ENCODE assay signal across 8 mouse cellular contexts in the genomic region with DNA sequence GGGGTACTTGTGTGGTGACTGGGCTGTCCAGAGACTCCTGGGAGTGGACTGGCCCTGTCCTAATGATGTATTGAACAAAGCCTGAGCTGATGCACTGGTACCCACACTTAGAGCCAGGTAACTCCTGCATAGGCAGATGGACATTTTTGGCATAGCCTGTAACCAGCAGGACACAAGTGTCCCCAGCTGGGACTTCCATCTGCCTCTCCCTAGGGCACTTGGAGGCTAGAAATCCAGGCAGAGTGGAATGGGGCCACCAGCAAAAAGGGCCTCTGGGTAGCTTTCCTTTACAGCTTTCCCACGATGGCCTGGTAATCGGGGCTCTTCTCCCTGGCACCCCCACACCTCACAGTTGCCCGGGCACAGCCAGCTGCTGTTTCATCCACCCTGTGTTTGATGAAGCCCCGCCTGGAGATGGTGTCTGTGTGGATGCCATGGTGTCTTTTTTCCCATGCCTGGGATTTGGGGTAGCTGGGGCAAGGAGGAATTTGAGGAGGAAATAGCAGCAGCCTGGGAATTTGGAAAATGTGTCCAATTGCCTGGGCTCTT. TPM values are rescaled to one million over a fixed set of nuclear protein-coding genes. Genes with fewer than 3 reads are reported as not detected.
DNase-seq lines count a peak whose midpoint lies in the region; ATAC-seq and TF ChIP-seq lines count a peak whose summit lies in the region.

No protein-coding gene starts in this region.

- peak overlapping the region; percentile 67; the same call in 1 of the 2 replicates for H3K27ac ChIP-seq in heart, embryonic 12.5 days (ENCODE audit: poor library complexity, severe bottlenecking)
- peak overlapping the region; percentile 56 for H3K27ac ChIP-seq in lung, embryonic 16.5 days (ENCODE audit: low read length)
- peak overlapping the region; percentile 60; the same call in 1 of the 2 replicates for H3K27ac ChIP-seq in embryonic facial prominence, embryonic 15.5 days (replicated peaks)

- H3K4me3 ChIP-seq in heart, embryonic 12.5 days = no peak overlapping the region
- H3K4me3 ChIP-seq in lung, embryonic 16.5 days (ENCODE audit: low read length) = no peak overlapping the region
- H3K4me3 ChIP-seq in embryonic facial prominence, embryonic 15.5 days (replicated peaks) = no peak overlapping the region
- H3K4me3 ChIP-seq in myocyte = no peak overlapping the region

- WGBS in heart, embryonic 12.5 days = 63% methylated on average over 4 of the region's 4 CpGs
- 46% methylated on average over 4 of the region's 4 CpGs for WGBS in lung, embryonic 16.5 days
- 44% methylated on average over 4 of the region's 4 CpGs for WGBS in embryonic facial prominence, embryonic 15.5 days

- TF ChIP-seq POLR2A in myocyte (IDR thresholded peaks at IDR 0.05; ENCODE audit: insufficient read length, low read depth) = no peak

- no peak for ATAC-seq in heart, embryonic 12.5 days (ENCODE audit: insufficient number of reproducible peaks, low FRiP score)
- no peak for ATAC-seq in lung, embryonic 16.5 days (ENCODE audit: low read depth)
- no peak for ATAC-seq in embryonic facial prominence, embryonic 15.5 days (ENCODE audit: insufficient number of reproducible peaks, low FRiP score, low TSS enrichment, low read depth)

- H3K9me3 ChIP-seq in heart, embryonic 12.5 days (replicated peaks) = no peaks in the 10 kb centered on the region
- no peaks in the 10 kb centered on the region for H3K9me3 ChIP-seq in lung, embryonic 16.5 days (ENCODE audit: control insufficient read depth, low read length)
- H3K9me3 ChIP-seq in embryonic facial prominence, embryonic 15.5 days (replicated peaks) = no peaks in the 10 kb centered on the region

- H3ac ChIP-seq in myocyte (ENCODE audit: control insufficient read depth, insufficient read length) = no peak overlapping the region

- DNase-seq in heart, adult 11 months = no peak
- no peak for DNase-seq in lung, adult 18-20 months
- DNase-seq in right cerebral cortex, postnatal 36 days (ENCODE audit: low spot score in 2 of 2) = no peak
- no peak for DNase-seq in B cell, adult 2 months

- no peaks in the 10 kb centered on the region for H3K79me2 ChIP-seq in myocyte (ENCODE audit: control insufficient read depth, insufficient read depth)

- H3K27me3 ChIP-seq in heart, embryonic 12.5 days (replicated peaks) = no peaks in the 10 kb centered on the region
- no peaks in the 10 kb centered on the region for H3K27me3 ChIP-seq in lung, embryonic 16.5 days (ENCODE audit: control insufficient read depth, insufficient read depth, low read depth, low read length)
- H3K27me3 ChIP-seq in embryonic facial prominence, embryonic 15.5 days = no peaks in the 10 kb centered on the region
- no peaks in the 10 kb centered on the region for H3K27me3 ChIP-seq in myocyte (ENCODE audit: control insufficient read depth, insufficient read depth, insufficient read length)

- H3K4me1 ChIP-seq in heart, embryonic 12.5 days (replicated peaks) = peaks cover 71% of the 10 kb centered on the region
- H3K4me1 ChIP-seq in lung, embryonic 16.5 days (replicated peaks; ENCODE audit: control insufficient read depth, insufficient read depth, low read length) = peaks cover 42% of the 10 kb centered on the region
- peaks cover 43% of the 10 kb centered on the region for H3K4me1 ChIP-seq in embryonic facial prominence, embryonic 15.5 days

- H3K36me3 ChIP-seq in heart, embryonic 12.5 days = no peaks in the 10 kb centered on the region
- H3K36me3 ChIP-seq in lung, embryonic 16.5 days (ENCODE audit: control insufficient read depth, insufficient read depth, low read length) = no peaks in the 10 kb centered on the region
- H3K36me3 ChIP-seq in embryonic facial prominence, embryonic 15.5 days = no peaks in the 10 kb centered on the region
- no peaks in the 10 kb centered on the region for H3K36me3 ChIP-seq in myocyte (ENCODE audit: control insufficient read depth, insufficient read depth)

- peak overlapping the region; percentile 31; the same call in 1 of the 2 replicates for H3K9ac ChIP-seq in heart, embryonic 12.5 days
- no peak overlapping the region for H3K9ac ChIP-seq in lung, embryonic 16.5 days (ENCODE audit: low read length)
- no peak overlapping the region for H3K9ac ChIP-seq in embryonic facial prominence, embryonic 15.5 days

- H3K4me2 ChIP-seq in heart, embryonic 12.5 days = no peak overlapping the region
- H3K4me2 ChIP-seq in lung, embryonic 16.5 days (ENCODE audit: low read depth, low read length) = no peak overlapping the region
- no peak overlapping the region for H3K4me2 ChIP-seq in embryonic facial prominence, embryonic 15.5 days (replicated peaks)
- no peak overlapping the region for H3K4me2 ChIP-seq in myocyte (ENCODE audit: low read depth)

TF ChIP-seq in myocyte, 11 proteins besides CTCF, POLR2A, EP300 and RAD21:
- peak in 2 of 3 experiments; percentile 49 to 62 for TF ChIP-seq MYOD1 (IDR thresholded peaks at IDR 0.05; ENCODE audit: control insufficient read depth in 1 of 3, insufficient read length in 2 of 3, low read depth in 2 of 3)
- TF ChIP-seq TCF12 (IDR thresholded peaks at IDR 0.05; ENCODE audit: insufficient read depth, poor library complexity, severe bottlenecking) = peak; percentile 1
- TF ChIP-seq MAX (IDR thresholded peaks at IDR 0.05; ENCODE audit: low read depth) = no peak
- no peak for TF ChIP-seq CEBPB (IDR thresholded peaks at IDR 0.05; ENCODE audit: insufficient read depth, poor library complexity, severe bottlenecking)
- TF ChIP-seq MYOG (IDR thresholded peaks at IDR 0.05; ENCODE audit: control insufficient read depth in 1 of 3, insufficient read depth in 1 of 3, insufficient read length in 2 of 3, low read depth in 2 of 3) = peak in 2 of 3 experiments; percentile 48 to 82
- TF ChIP-seq USF1 (IDR thresholded peaks at IDR 0.05; ENCODE audit: low read depth) = no peak

RNA-seq across cellular contexts. Expression of a gene that starts 29.4 kb away (rescaled TPM):
- polyA plus RNA-seq in heart, embryonic 12.5 days (2016; fragmentation: Nextera tagmentation; extraction: Ambion mirVana) = 12.0 and 15.2 TPM in 2 replicates
- polyA plus RNA-seq in lung, embryonic 16.5 days (2015; fragmentation: Nextera tagmentation; extraction: Ambion mirVana) = 17.2 and 22.4 TPM in 2 replicates
- polyA plus RNA-seq in embryonic facial prominence, embryonic 15.5 days (2015; fragmentation: Nextera tagmentation; extraction: Ambion mirVana) = 28.5 and 32.7 TPM in 2 replicates
- polyA plus RNA-seq in myocyte (2012; fragmentation: generic; extraction: Trizol) = 73.3 TPM
